Mouse (Mus musculus): ENCODE results near the gene Mmp14.

The Mmp14 gene

DNA sequence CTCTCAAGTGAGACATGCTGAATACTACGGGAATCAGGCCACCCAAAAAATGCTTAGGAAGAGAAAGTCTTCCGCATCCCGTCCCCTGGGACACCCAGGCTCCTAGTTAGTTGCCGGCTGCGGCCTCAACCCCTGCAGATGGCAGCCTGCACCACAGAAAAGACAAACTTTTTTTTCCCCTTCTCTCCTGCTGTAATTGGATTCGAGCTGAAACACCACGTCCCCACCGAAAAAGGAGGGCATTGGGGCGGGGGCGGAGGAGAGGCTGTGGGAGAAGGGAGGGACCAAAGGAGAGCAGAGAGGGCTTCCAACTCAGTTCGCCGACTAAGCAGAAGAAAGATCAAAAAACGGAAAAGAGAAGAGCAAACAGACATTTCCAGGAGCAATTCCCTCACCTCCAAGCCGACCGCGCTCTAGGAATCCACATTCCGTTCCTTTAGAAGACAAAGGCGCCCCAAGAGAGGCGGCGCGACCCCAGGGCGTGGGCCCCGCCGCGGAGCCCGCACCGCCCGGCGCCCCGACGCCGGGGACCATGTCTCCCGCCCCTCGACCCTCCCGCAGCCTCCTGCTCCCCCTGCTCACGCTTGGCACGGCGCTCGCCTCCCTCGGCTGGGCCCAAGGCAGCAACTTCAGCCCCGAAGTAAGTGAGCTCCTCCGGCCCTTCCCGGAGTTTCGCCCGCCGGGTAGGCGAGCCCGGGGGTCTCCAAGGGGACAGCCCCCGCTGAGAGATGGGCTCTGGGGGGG lies at the start of gene Mmp14:
TSS of gene Mmp14 (plus strand) at position 279 of the 744 bp plus-strand sequence.
- peak; percentile 85 to 89 for DNase-seq

DNA sequence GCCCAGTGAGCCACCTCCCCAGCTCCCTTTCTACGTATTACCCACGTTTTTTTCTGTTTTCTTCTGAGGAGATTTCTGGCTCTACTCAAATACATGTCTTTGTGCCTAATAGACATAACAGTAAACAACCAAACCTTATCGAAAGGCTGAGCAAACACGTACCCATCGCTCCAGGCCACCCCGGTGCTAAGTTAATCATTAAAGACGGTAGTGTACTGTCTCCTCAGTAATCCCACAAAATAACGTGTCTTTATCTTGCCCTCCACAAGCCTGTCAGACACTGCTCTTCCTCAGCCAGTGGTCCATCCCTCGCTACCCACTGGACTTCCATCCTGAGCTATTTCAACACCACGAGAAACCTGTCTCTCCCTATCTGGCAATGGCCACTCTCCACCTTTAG lies 49.6 kb upstream of the Mmp14 start:
- DNase-seq = no peak

DNA sequence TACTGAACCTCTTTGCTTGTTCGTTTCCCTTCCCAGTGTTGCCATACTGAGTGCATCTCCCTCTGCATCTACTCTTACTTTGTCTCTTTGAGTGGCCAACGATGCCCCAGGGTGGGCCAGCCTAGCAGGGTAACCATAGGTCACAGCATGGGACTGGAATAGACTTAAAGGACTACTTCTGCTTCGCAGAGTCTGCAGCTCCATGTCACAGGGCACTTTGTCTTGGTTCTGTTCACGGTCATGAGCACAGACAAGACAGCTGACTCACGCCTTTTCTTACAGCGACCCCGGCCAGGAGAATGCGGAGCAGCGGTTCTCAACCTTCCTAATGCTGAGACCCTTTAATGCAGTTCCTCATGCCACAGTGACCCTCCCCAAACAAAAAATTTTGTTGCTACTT lies 48.8 kb upstream of the Mmp14 start:
- no peak for DNase-seq

DNA sequence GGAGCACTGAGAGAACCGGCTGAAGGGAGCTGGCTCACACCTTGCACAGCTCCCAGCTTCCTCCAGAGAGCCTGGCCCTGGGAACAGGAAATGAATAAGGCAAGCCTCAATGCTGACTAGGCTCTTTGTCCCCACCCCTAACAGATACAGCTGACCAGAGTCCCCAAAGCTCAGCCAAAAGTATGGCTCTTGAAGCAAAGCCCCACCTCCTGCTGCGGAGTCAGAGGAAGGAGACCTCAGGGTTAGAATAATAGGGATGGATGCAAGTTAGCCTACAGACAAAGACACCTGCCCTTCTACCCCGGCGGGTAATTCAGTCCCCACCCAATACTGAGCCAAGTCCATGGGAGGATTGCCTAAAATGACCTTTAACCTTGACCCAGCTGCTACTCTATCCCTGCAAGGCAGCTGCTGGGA lies 48.0 kb upstream of the Mmp14 start:
- DNase-seq = no peak

DNA sequence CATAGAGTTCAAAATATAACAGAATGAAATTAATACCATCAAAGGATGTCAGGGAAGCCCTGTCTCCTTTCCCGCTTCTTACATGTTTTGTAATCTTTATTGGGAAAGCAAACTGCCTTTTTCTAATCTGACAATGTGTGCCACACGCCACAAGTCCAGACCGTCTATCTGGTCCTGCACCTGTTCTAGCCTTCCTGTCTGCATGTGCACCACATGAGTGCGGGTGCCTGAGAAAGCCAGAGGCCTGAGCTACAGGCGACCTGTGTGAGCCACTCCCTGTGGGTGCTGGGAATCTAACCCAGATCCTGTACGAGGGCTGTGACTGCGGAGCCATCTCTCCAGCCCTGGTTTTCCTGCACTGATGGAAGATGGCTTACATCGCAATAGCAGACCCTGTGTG lies 47.0 kb upstream of the Mmp14 start:
- DNase-seq = no peak

DNA sequence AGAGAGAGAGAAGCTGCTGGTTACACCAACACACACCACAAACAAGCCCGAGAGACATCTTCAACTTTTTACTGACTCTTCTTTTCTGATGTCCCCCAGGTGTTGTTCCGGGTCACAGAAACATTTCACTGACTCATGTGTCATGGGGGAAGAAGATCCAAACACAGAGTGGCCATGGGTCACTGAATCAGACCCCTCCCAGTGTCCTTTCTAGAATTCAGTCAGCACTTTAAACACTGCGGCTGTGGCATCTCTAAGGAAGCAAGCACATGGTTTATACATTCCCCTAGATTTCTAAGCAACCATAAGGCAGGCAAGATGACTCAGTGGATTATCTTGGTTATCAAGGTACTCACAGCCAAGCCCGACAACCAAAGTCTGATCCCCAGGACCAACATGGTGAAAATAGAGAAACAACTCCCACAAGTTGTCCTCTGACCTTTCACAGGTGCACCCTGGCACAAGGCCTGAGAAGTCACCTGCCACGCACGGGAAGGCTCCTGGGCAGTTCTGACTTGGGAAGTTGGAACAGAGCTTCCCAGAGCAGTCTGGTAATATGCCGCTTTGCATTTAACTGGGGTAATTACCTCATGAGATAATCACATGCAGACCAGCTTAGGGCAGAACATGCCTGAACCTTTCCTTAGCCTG lies 45.3 kb upstream of the Mmp14 start:
- peak; percentile 42 to 49 for DNase-seq

DNA sequence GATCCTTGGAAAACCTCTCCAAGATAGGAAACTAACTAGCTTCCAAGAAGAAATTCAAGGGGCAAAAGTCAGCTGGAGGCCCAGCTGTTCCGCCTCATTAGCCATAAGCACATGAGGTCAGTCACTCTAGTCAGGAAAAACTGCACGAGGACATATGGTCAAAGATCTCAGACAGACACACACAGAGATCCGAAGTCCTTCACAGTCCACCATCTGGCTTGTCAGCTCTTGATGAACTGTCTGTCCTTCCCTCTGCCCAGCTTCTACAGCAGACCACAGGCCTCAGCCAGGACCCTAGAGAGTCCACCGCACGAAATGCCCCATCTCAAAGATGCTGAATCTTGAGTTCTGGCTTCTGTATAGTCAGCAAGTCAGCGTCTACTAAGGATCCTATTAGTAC lies 43.9 kb upstream of the Mmp14 start:
- DNase-seq = peak; percentile 60 to 69

DNA sequence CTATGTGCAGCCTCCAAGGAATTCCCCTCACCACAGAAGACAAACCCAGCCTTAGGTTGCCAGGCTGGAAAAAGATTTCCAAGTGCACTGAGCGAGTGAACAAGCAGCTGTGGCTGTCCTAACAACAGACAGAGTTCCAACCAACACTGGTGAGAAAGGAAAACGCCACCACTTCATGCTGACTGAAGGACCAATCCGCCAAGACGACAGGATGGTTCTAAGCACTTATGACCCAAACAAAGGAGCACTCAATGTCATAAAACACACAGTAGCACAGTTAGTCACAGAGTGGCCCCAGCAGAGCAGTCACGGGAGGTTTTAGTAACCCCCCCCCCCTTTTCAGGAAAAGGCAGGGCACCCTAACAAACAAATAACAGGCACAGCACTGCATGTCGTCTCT lies 40.6 kb upstream of the Mmp14 start:
- no peak for DNase-seq

DNA sequence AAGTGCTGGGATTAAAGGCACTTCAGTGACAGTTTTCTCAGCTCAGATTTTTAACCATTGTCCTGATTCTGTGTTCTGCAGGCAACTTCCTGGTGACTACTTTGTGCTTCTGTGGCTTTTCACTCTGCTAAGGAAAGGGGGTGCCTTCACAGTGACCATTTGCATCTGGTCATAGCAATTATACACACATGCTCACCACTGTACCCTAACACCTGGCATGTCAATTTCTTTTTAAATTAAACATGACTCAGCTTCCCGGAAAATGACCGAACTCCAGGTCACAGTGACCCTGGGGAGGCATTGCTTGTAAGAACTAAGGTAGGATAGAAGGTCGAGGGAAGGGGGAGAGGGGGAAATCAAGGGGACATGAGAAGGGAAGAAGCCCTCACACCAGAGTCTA lies 37.6 kb upstream of the Mmp14 start:
- no peak for DNase-seq

DNA sequence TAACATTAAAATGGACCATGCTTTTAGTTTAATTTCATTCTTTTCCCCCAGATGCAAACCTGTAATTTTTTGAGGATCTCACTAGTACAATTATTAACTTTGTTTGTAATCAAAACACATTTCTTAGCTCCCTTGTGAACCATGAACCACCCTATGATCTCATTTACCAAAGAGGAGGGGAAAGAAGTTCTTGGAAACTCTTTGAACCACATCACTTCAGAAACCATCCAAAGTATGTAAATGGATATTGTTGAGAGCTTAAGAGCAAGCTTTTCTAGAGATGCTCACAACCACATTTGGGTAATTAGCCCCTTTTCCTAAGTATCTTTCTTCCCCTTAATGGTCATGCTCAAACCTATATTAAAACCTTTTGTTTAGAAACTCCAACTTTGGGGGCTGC lies 37.1 kb upstream of the Mmp14 start:
- no peak for DNase-seq

DNA sequence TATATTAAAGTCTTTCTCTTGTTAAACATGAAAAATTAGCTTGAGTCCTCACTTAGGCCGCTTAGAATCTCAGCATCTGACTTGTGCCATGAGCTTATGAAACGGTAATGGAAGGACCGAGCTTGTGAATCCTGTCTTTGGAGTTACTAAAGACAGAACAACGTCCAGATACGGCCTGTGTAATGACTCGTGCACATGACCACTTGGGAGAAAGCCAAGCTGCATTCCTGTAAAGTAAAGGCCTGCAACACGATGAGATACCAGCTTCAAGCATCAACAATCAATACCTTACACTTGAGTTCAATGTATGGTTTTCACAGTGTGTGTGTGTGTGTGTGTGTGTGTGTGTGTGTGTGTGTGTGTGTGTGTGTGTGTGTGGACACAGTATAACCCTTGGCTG lies 34.7 kb upstream of the Mmp14 start:
- no peak for DNase-seq

DNA sequence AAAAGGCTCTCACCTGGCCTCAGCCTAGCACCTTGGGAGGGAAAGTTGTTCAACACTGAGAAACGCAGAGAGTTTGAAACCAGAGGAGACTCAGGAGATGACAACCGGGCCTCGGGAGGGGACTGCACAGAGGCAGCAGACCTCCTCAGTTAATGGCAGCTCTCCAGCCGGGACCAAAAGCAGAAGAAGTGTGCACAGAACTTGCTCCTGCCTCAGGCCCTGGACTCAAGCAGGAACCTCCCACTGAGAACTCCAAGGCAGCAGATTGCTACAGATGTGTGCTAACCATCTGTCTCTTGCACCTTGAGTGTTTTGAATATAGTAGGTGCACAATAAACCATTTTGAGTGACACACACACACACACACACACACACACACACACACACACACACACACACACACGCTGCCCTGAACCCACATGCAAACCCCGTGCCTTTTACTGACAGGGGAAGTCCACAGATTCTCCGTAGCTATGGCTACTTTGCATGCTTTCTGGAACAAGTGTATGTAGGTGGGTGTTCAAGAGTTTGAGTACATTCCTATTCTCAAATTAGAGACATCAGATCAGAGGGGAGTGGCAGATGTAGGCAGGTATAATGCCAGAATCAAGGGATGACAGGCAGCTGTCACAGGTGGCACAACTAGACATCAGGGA lies 33.4 kb upstream of the Mmp14 start:
- no peak for DNase-seq

DNA sequence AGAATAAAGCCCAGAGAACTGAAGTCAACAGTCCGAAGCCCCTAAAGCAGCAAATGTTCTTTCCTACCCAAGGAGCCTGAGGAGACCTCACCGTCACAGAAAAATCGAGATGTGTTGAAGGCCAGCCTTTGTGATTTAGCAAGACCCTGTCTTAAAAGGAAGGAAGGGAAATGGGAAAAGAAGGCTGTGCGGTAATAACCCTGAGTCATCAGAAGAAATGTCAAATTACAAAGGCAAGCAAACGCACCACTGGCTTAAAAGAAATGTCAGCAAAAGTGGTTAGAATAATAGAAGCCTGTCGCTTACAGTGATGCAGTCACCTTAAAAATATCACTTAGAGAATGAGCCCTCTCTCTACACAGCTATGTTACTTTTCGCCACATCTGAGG lies 32.9 kb upstream of the Mmp14 start:
- DNase-seq = no peak

DNA sequence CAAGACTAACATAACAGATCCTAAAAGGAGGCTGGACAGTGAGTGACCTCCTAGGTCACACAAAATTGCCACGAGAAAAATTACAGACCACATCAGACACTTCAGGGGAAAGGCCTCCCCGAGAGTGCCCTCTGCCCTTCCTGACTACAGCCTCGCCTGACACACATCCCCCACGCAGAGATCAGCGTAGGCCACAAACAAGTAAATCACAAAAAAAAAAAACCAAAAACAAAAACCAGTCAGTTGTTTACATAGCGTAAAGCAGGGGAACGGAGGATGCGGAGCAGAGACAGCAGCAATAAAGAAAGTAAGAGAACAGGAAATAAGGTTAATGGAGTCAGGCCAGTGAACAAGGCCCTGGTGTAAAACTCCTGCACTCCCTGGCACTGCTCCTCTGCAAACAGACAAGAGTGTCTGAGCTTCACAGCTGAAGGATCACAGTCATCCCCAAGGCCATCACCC lies 32.5 kb upstream of the Mmp14 start:
- peak; percentile 68 to 76 for DNase-seq

DNA sequence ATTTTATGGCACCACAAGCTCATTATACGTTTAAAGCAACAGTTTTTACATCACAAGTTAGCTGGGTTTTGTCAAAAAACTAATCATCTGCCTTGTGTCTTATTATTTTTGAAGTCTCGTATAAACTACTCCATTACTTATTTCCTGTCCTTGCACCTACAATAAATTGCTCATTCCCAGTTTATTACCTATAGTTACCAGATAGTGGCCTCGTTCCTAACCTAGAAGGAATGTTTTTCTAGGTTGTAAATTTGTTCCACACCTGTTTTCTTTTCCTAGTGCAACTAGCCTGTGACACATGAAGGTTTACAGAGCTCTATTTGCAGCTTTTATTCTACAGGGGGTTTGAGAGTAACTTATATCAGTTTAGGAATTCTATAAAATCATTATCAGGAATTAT lies 29.7 kb upstream of the Mmp14 start:
- no peak for DNase-seq

DNA sequence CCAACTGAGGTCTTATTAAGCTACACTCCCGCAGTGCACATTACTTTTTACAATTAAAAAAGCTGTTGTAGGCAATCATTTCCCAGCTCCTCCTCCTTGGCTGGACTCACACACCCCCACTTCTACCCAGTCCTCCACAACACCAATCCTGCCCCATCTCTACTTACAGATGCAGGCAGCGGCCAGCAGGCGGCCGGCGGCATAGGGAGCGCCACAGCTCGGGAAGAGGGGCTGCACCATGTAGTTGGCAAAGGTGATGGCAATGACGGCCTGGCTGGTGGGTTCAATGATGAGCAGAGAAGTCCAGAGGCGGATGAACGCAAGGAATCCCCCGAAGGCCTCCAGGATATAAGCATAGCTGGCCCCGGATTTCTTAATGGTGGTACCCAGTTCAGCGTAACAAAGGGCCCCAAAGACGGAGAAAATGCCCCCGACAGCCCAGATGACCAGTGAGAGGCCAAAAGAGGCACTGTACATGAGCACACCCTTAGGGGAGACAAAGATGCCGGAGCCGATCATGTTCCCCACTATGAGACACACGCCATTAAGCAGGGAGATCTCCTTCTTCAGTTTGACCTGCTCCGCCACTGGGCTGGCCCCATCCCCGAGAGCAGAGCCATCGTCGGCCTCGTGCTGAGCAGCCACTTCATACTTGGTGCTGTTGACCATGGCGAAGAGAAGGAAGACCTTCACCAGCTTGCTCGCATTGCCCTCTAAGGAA lies 22.9 kb upstream of the Mmp14 start:
- DNase-seq = peak; percentile 59 to 75

DNA sequence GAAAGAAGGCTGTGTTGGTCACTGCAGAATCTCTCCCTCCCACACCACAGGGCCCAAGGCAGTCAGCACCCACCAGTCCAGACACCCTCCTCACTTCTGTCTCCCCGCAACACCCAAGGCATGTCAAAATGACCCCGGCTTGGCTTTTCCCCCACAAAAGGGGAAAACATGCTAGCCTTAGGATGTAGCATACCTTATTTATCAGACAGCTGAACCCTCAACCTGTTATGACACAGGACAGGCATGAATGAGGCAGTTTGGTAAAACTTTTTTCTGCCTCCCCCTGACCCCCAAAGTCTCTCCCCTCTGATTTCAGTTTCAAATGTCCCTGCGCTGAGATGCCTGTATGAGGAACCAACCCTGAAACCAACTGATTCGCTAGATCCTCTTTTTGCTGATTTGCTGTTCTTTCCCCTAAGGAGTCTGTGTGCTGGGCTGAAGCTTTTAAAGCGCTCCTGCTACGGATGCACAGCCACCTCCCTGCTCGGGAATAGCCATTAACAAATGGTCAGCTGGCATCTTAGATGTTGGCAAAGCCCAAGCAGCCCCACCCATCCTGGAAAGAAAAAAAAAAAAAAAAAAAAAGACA lies 22.3 kb upstream of the Mmp14 start:
- no peak for DNase-seq

DNA sequence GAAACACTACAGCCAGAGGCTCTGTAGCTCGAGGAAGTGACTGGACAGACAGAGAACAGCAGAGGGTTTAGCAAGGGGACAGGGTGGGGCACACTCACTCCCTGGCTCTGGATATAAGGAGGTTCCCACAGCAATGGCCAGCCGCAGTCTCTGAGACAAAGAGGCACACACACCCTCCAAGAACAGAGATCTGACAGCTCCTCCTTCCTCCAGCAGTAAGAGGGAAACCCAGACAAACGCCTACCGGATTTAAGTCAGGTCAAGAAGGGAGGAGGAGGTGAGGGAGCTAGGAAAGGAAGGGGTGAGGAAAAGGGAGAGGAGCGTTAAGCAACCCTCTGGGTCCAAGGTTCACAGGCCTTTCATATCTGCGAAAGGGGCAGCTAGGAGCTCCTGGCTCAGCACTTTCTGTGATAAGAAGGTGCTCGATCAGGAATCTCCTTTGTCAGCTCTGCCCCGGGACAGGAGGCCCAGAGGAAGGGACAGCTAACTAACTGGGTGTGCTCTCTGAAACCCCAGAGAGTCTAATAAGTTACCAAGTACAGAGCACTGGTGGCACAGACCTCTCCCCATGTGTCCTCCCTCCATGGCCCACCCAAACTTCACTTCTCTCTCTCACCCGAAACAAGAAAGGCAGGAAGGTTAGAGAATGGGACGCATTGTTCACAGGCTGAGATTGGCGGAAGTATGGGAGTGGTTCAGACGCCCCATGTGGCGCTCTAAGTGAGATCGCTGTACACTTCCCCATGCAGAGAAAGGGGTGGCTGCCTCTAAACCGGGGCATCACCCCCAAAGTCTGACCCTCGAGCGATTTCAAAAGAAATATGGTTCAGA lies 21.2 kb upstream of the Mmp14 start:
- peak in 1 of 2 experiments; percentile 48 for DNase-seq

DNA sequence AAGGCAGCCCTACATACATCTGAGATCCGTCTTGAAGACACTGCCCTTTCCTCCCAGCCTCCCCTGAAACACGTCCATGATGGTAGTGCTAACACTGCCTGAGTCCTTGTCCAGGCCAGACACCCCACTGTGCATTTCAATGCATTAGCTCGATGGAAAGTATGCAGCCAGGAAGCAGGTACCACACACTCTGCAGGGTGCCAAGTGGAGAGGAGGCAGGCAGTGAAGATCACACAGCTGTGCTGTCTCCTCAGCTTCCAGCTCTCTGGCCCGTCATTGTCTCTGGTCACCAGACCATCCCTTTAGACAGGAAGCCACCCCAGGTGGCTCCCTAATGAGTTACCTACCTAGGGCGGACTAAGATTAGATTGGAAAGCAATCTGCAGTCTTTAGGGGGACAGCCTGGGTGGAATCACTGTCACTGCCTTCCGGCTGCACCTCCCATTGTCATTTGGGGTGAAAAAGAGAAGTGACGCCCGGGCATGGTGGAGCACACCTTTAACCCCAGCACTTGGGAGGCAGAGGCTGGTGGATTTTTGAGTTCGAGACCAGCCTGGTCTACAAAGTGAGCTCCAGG lies 19.3 kb upstream of the Mmp14 start:
- no peak for DNase-seq

DNA sequence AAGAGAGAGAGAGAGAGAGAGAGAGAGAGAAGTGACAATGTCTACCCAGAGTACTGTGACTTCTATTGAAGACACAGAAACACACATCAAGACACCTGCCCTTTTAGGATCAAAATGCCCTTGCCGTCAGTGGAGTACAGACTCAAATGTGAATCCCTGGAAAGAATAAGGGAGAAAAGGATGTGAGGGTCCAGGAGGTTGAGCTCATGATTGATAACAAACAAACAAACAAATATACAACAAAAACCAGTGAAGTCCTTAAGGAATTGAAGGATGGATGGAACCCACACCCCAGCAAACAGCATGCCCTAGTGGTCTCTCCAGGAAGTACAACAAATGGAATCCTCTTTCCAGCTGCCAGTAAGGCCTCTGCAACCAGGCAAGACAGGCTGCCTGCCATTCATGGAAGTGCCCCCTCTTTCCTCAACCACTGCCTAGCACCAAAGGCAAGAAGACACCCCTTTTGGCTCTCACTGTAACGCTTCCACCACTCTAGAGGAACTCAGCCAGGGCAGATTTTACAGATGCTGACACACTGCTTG lies 18.7 kb upstream of the Mmp14 start:
- peak; percentile 62 to 74 for DNase-seq
